Mouse (Mus musculus) Muller cell, postnatal 12 days (primary cell): Measurements from ENCODE around the gene Fubp3.

Source experiments
- DNase-seq: peaks from one replicate; pipeline ENCODE4 v3.0.0-alpha.2; 2015; ENCODE audit errors: inconsistent ontology term

Gene Fubp3

DNA sequence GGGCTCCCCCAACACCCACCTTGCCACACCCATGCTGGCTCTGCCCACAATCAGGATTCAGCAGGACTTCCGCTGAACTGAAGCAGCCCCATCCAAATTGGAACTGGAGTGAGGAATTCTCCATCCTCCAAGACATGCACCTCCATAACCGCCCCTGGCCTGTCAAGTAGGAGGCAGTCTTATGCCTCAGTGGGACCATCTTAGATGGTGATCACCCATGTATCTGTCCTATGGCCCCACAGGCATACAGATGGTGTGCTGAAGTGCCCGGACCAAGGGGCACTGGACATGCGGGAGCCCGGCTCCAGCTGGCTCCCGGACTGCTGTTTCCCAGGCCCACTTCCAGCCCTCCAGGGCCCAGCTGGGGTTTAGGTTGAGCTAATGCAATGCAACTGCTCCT, 46.8 kb downstream of the Fubp3 start:
- no peak for DNase-seq

DNA sequence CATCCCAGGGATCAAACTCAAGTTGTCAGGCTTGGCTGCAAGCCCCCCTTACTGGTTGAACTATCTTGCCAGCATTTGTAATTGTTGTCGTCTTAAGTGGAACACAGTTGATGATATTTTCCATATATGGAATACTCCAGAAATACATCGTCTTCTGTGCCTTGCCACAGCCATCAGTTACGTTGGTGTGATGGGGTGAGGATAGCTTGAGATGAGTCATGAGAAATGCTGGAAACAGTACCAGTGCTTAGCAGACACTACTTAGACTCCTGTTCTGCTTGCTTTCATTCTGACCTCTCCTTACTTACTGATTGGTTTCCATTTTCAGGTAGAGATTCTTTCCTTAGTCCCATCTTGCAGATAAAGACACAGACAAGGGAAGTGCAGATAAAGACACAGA, 61.1 kb downstream of the Fubp3 start:
- DNase-seq: no peak

DNA sequence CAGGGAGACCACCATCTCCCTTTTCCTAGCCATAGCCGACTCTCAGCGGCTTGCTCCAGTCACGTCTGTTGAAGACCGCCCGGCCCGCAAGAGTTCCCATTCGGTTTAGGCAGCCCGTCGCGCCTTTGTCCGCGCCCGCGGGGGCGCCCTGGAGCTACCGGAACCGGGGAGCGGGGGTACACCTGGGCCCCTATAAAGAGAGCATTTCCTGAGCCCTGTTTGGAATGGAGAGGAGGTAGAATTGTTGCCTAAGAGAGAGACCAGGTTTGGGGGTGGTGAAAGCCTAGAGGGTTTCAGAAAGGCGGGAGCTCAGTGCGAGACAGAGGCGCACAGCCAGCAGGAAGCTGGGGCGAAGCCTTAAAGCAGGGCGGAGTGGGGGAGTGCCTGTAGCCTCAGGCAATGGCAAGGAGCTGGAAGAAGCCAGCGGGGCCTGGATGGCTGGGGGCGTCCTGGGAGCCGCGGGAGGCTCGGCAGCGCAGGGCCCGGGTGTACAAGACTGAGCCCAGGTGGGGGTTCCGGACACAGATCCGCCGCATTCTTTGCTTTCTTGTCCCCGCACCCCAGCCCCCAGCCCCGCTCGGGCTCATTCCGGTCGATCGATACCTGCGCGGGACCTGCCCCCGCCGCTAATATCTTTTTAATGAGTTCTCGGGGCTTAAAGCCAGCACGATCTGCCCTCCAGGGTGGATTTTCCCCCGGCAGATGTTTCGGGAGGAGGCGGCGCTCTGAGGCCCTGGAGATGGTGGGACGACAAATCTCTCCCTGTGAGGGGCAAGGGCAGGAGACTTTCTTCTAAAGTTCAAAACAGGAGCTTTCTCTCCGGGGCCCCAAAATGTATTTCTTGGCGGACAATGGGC, 63.1 kb downstream of the Fubp3 start:
- no peak for DNase-seq

DNA sequence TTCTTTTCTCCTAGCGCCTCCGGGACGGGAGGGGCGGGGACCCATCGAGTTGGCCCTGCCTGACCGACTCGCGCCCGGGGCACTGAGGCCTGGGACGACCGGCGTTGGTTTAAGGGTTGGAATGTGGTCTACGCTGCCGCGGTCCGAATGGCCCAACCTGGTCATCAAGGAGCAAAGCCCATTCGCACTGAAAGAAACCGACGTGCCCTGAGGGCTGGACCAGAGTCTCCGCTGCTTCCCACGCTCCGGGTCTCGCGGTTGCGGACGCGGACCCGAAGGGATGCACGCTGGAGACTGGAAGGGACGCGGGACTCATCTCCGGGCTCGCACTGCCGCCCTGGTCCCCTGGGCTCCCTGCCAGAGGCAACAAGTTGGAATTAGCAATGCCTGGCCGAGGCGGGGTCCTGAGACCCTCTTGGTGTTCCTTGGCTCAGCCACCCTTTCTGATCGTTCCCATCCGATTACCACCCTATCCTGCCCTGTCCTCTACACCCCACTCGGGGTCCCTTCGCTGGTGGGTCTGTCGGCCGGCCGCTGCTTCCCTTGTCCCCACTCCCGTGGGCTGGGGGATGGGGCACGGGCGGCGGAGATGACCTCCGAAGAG, 63.8 kb downstream of the Fubp3 start:
- peak; percentile 42 for DNase-seq

DNA sequence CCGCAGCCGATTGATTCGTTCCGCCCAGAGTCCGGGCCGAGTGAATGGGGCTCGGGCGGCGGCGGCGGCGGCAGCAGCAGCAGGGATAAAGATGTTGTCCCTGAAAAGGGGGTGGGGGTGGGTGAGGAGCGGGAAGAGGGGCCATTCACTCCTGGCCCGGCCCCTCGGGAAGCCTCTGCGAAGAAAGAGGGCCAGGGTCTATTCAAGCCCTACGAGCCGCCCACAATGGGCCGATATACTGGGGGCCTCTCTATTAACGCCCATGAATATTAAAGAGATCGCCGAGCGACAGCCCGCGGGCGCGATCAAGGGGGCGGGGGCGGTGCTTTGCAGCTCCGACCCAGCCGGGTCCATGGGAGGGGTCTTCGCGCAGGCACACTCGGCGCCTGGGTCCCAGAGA, 64.3 kb downstream of the Fubp3 start:
- DNase-seq: peak; percentile 13

DNA sequence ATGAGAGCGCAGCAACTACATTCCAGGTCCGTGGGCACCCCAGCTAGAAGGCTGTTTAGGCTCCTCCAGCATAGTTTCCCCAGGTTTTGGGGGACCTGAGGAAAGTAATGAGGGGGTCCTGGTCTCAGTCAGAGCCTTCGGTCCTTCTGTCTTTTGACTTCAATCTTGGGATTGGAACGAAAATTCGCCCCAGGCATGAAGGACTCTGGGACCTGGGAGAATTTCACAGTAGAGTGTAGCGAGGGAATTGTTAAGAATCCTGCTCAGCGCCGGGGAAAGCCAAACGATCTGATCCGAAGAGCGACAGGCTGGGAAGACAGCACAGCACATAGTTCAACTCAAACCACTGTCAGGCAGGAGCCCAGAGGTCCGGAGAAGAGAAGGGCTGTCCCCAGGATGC, 64.9 kb downstream of the Fubp3 start:
- DNase-seq: no peak

DNA sequence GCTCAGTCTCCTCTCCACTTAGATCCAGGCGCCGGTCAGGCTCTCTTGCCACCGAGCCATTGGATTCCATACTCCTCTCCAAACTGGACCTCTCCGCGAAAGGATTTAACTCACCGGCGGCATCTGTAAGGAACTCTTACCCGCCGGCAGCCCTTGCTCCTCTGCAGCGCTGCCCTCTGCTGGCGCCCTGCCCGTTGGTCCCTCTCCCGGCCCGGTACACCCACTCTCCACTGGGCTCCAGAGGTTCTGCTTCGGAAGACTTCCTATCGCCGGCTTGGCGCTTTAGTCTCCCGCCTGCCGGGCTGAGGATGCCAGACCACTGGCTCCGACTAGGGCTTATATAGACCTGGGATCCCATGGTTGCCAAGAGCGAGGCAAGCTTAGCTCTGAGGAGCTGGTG, 65.4 kb downstream of the Fubp3 start:
- peak; percentile 48 for DNase-seq

DNA sequence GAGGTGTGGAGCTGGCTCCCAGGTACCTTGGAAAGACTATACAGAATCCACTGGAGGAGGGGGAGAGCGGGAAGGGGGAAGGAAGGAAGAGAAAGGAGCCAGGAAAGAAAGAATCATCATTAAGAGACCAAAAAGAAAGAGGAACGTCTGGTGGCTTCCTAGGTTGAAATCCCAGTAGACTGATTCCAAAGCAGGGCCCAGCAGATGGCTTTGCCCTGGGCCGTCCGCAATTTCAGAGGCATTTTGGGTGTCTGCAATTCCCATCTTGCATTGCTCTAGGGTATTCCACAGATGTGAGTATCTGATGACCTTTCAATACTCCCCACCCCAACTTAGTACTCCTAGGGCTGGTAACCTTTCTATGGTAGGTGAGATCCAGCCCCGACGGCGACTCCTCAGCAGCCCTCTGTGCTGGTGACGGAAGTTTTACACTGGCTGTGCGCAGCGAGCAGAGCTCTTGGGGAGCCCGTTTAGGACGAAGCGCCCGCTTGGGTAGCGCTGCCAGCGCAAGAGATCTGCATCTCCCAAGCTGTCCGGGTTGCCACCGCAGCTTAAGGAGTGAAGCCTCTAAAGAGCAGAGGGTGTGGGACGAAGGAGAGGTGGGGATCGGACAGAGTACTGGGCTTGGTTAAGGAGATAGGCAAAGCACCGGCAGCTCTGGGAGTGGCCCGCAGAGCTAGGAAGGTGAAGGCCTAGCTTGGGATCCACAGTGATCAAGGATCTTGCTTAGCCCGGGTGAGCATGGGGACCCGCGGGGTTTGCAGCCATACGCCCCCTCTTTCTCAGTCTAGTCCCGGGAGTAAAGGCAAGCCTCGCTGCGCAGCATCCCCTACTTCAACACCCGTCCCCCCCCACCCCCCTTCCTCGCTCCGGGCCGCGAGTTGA, 66.4 kb downstream of the Fubp3 start:
- DNase-seq: no peak

DNA sequence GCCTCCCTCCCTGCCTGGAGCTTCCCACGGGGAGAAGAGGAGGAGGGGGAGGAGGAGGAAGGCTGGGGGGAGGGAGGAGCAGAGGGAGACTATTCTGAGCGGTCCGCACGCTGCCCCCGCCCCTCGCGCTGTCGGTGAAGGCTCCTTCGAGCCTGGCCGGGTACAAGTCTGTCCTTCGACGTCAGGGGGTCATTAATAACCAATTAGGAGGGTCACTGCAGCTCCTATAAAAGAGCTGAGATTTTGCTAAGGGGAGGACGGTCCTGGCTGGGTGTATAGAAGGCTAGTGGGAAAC, 67.0 kb downstream of the Fubp3 start:
- no peak for DNase-seq

DNA sequence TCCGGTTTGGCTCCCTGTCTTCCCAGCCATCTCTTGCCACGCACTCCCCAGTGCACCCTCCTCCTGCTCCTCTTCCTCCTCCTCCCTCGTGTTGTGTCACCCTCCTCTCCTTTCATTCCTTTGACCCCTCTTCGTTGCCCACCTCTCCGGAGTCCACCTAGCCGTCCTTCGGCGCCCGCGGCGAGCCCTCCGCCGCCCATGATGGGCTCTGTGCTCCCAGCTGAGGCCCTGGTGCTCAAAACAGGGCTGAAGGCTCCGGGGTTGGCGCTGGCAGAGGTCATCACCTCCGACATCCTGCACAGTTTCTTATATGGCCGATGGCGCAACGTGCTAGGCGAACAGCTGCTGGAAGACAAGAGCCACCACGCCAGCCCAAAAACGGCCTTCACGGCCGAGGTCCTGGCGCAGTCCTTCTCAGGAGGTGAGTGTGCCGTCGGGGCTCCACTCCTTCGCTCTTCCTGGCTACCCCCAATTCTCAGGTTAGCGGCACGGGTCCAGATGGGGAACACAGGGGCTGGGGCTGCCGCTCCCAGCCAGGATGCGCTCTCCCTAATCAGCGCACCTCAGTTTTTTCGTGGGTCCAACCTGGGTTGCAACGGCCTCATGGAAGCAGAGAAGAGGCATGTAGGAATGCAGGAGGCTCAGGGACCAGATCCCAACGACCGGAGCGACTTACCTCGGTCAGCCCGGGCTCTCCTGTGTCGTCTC, 67.6 kb downstream of the Fubp3 start, which contains the start of gene Prdm12:
Prdm12 (plus strand) TSS at position 137 of the 708 bp plus-strand sequence.
- DNase-seq: peak; percentile 2

DNA sequence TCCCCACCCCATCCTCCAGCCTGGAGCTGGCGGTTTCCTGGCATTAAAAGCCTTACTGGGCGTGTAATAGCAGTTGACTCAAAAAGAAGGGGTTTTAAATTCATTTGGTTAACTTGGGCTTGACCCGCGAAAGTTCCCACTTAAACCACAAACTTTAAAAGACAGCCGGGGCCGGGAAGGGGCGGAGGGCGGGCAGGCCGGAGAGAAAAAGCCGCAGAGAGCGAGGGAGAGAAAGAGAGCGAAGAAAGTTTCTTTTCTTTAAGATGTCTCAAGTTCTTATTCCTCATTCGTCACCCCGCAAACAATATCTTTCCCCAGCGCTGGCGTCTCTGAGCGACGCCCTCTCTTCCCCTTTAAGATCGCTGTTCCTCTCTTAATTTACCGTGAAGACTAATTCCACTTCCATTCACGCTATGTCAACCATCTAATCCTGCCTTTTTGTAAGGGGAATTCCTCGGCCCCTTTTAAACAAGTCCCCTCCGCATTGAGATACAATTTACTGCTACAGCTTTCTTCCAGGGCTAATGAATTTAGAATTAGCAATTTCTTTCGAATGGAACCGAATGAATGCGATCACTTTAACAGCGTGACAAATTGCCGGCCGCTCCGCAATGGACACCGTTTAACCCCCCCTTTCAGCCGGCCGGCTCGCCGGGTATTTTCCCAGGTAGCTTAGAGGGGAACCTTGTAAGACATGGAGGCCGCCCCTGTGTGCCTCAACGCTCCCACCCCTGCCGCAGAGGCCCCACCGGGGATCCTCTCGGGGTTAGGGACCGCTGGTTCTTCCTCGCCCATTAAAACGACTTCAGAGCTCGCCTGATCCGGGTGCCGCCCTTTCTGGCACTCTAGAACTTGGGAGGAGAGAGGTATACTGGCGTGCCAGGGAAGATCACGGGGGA, 68.4 kb downstream of the Fubp3 start:
- peak; percentile 14 for DNase-seq

DNA sequence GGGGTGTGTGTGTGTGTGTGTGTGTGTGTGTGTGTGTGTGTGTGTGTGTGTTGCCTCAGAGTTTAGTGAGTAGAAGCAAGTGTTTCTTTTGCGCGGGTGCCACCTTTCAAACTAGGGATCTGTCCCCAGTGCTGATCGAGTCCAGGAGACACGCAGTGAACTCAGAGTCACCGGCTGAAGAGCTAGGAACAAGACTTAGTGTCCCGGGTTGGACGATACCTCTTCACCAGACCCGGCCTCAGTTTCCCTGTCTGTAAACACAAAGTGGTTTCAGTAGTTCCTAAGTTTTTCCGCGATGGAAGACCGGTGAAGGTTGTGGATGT, 69.0 kb downstream of the Fubp3 start:
- DNase-seq: peak; percentile 29

DNA sequence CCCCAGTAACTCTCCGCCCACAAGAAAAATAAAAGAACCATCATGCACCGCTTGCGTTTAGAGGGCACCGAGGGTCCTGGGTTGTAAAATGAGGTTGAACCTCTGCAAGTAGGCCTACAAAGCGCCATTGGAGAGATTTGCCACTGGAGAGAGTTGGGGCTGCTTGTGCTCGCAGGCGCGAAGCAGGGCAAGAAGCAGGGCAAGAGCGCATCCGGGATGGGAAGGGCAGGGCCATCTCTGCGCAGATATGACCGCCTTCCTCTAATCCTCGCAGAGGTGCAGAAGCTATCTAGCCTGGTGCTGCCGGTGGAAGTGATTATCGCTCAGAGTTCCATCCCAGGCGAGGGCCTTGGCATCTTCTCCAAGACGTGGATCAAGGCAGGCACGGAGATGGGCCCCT, 69.5 kb downstream of the Fubp3 start:
- no peak for DNase-seq

DNA sequence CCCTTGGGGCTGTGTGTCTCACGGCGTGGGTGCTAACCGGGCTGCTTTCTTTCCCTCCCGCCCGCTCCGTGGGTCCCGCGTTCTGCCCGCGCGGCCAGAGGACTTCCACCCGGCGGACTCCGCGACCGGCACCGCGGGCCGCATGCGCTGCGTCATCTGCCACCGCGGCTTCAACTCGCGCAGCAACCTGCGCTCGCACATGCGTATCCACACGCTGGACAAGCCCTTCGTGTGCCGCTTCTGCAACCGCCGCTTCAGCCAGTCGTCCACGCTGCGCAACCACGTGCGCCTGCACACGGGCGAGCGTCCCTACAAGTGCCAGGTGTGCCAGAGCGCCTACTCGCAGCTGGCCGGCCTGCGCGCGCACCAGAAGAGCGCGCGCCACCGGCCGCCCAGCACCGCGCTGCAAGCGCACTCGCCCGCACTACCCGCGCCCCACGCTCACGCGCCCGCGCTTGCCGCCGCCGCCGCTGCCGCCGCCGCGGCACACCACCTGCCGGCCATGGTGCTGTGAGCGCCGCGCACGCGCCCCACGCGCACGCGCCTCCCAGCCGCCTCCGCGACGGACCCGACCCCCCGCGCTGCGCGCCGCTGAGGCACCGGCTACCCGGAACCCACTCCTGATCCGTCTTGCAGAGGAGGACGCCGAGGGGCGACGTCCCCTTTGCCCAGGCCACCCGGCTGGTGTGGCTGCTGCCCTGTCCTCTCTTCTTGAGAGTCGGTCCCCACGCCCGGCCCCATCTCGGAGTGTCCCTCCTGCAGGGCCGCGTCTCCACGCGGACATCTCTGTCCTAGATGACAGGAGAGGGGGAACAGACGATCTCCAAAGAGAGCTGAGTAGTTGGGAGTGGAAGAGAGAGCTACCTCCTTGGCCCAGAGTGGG, 81.8 kb downstream of the Fubp3 start:
- peak; percentile 35 for DNase-seq

DNA sequence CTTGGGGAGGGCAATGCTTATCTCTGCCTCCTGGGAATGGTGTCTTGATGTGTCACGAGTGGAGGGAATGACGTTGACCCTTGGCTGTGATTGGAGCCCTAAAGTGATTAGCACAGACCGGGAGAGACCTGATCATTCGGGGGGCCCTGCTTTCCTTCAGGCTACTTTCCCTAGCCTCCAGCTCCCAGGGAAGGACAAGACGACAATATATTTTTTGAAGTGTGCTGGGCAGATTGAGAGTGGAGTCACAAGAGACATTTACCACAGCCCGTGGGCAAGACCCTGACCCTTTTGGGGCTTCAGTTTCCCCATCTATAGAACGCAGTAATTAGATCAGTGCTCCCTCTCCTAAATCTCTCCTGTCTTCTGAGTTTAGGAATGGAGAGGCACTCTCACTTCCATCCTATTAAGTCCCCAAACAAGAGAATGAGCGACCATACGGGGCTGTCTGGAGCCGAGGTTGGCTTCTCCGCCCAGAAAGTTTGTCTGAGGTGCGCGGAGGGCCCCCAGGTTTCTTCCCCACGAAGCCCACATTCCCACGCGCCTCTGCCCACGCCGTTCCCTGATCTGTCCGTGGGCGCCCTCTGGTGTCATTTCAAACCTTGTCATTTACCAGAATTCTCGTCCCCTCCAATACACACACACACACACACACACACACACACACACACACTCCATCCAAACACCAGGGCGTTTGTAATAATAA, 82.6 kb downstream of the Fubp3 start:
- DNase-seq: peak; percentile 47

DNA sequence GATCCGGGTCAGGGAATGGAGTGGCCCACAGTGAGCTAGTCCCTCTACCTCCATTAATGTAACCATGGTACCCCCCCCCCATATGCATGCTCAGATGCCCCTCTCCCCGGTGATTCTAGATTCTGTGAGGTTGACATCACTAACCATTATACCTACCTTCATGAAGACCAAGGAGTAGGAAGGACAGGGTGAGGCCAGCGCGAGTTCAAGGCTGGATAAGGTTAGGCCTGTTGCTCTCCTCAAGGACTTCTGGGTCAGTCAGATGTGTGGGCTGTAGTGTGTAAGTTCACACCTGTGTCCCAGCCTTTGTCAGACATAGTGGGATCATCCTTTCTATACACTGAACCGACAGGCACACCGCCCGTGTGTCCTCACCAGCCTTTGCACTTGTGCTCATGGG, 83.9 kb downstream of the Fubp3 start:
- no peak for DNase-seq

DNA sequence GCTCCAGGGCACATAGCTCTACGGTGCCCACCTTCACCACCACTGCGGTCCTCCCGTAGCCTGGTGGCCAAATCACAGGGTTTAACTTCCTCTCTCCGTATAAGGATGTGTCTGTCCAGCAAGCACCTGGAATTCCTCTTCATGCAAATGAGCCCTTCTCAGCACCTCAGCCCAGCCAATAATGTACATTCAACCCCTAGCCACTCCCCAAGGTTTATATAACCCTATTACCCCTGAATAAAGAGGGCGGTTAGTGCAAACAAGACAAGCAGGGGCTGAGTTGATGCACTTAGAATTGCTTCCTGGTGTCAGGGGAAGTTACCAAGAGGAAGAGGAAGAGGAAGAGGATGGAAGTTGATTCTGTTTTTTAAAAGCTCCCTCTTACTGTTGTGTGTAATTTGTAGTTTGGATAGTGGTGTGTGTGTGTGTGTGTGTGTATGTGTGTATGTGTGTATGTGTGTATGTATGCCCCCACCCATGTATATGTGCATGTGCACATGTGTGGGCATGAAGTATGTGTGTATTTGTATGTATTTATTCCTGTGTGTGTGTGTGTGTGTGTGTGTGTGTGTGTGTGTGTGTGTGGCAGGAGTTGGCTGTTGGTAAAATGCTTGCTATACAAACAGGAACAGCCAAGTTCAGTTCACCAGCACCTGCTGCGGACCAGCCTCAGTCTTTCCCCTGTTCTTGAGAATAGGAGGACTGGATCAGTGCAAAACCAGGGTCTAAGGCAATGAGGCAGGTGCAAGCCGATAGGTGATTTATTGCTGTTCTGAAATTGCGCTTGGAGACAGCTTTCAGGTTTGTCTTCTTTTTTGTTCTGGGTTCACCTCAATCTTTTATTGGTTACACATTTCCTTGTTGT, 90.7 kb downstream of the Fubp3 start:
- no peak for DNase-seq

DNA sequence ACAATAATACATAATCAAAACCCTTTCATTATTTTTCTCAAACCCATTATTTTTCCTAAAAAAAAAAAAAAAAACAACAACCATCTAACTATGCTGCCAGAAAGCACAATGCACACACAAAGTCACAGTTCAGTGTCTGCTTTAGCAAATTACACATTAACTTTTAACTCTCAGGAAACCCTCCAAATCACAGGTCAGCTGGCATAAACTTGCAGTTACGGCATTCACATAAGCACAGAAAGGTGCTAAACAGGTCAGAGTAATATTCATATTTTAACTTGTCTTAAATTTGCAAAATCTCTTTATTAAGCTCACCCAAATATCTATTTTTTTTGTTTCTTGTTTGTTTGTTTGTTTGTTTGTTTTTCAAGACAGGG, 91.3 kb downstream of the Fubp3 start:
- DNase-seq: no peak
